Mouse (Mus musculus): ENCODE measurements around the gene Bphl. TPM values are rescaled to one million over a fixed set of nuclear protein-coding genes. Genes with fewer than 3 reads are reported as not detected.

Gene Bphl
- polyA plus RNA-seq, 1 experiment: 0.17 TPM

DNA sequence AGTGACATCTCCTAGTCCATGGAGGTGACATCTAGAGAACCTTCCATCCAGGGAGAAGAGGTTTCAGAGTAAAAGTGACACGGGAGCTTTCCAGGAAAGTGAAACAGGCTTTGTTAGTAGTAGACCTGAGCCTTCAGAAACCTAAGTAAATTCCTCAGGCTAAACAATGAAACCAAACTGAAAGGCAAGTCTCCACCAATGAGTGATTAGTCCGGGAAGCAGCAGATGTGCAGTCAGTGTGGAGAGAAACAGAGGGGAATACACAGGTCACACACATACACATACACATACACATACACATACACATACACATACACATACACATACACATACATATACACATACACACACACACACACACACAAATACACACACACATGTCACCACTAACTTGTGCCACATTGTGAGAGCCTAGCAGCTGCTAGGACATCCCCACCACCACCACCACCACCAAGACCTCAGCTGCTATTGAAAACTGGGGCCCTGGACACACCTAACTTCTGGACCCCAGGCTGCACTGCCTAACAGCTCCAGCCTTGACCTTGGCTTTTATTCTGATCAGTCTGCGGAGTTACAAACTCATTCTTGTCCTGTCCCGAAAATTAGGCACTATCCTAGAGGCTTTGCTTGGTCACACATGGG lies 71.8 kb downstream of the Bphl start:
- H3K9me3 ChIP-seq (ENCODE audit: control insufficient read depth, low read length): peaks cover under 1% of the 10 kb centered on the region; the same call in 1 of the 2 replicates
- H3K4me3 ChIP-seq (replicated peaks): no peak overlapping the region
- TF ChIP-seq TAL1 (IDR thresholded peaks at IDR 0.05; ENCODE audit: low read length) (no peak), GATA1 (IDR thresholded peaks at IDR 0.05; ENCODE audit: low read length) (no peak)
- H3K36me3 ChIP-seq (ENCODE audit: control insufficient read depth): no peaks in the 10 kb centered on the region
- no peaks in the 10 kb centered on the region for H3K27me3 ChIP-seq (ENCODE audit: control insufficient read depth)
- H3K4me1 ChIP-seq (ENCODE audit: control insufficient read depth): no peaks in the 10 kb centered on the region

DNA sequence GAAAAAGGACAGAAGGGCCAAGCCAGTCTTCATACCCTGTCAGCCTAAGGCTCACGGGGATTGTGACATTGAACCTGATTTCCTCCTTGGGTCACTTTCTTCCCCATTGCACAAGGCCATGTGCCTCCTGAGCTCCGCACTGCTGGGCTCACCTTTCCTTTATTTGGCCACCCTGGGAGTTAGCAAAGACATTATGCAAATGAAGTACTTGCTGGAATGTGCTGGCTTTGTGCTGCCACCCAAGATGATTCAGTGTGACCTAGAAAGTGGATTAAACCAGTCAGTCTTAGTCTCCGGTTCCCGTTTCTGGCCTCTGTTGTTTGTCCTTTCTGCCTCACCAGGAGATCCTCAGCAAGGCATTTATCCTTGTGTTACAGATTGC lies 72.3 kb downstream of the Bphl start:
- H3K4me3 ChIP-seq (replicated peaks): no peak overlapping the region
- no peaks in the 10 kb centered on the region for H3K4me1 ChIP-seq (ENCODE audit: control insufficient read depth)

DNA sequence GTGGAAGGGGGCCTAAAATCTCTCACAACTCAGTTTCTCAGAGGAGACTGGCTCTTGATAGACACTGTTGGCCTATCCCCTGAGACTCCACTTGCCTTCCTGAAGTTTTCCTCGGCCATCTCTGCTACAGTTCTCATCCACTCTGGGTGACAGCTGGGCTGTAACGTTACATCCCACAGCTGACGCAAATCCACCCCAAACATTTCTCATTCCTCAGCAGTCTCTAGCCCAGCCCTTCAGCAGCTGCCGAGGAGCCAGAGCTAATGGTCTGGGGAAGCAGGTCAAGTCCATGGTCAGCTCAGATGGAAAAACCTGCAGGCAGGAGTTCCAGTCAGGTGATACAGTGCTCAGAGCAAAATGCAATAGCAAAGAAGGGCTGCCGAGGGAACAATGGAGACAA lies 73.6 kb downstream of the Bphl start:
- Histone ChIP-seq H3K27me3 (ENCODE audit: control insufficient read depth) (no peaks in the 10 kb centered on the region), H3K4me3 (replicated peaks) (no peak overlapping the region), H3K36me3 (ENCODE audit: control insufficient read depth) (no peaks in the 10 kb centered on the region), H3K9me3 (ENCODE audit: control insufficient read depth, low read length) (no peaks in the 10 kb centered on the region), H3K4me1 (ENCODE audit: control insufficient read depth) (peaks cover 2% of the 10 kb centered on the region; the same call in 1 of the 2 replicates)
- TF ChIP-seq TAL1 (IDR thresholded peaks at IDR 0.05; ENCODE audit: low read length): no peak
- TF ChIP-seq GATA1 (IDR thresholded peaks at IDR 0.05; ENCODE audit: low read length): no peak

More for the DNA sequence above, 72.3 kb downstream of the Bphl start:
- TF ChIP-seq GATA1 (IDR thresholded peaks at IDR 0.05; ENCODE audit: low read length): no peak
- TF ChIP-seq TAL1 (IDR thresholded peaks at IDR 0.05; ENCODE audit: low read length): no peak
- Histone ChIP-seq H3K27me3 (ENCODE audit: control insufficient read depth) (no peaks in the 10 kb centered on the region), H3K9me3 (ENCODE audit: control insufficient read depth, low read length) (no peaks in the 10 kb centered on the region), H3K36me3 (ENCODE audit: control insufficient read depth) (no peaks in the 10 kb centered on the region)

DNA sequence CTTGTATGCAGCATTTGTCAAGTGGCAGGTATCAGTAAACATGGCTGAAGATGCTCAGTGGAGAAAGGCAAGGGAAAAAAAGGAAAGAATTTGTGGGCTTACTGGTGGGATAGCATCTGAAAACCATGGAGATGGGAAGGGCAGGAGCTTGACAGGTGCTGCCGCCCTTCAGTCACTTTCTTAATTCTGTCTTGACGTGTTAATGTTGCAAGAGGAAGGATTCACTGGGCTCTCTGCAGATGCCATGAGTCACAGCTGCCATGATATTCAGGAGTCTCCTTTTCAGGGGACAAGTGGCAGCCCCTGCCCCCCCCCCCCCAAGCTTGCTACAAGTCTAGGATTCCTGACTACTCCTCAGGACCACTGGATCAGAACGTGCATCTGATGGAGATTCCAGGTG lies 74.5 kb downstream of the Bphl start:
- Histone ChIP-seq H3K9me3 (ENCODE audit: control insufficient read depth, low read length) (no peaks in the 10 kb centered on the region), H3K4me1 (ENCODE audit: control insufficient read depth) (peaks cover 9% of the 10 kb centered on the region), H3K4me3 (replicated peaks) (no peak overlapping the region), H3K27me3 (ENCODE audit: control insufficient read depth) (no peaks in the 10 kb centered on the region), H3K36me3 (ENCODE audit: control insufficient read depth) (no peaks in the 10 kb centered on the region)
- TF ChIP-seq GATA1 (IDR thresholded peaks at IDR 0.05; ENCODE audit: low read length) (no peak), TAL1 (IDR thresholded peaks at IDR 0.05; ENCODE audit: low read length) (no peak)

DNA sequence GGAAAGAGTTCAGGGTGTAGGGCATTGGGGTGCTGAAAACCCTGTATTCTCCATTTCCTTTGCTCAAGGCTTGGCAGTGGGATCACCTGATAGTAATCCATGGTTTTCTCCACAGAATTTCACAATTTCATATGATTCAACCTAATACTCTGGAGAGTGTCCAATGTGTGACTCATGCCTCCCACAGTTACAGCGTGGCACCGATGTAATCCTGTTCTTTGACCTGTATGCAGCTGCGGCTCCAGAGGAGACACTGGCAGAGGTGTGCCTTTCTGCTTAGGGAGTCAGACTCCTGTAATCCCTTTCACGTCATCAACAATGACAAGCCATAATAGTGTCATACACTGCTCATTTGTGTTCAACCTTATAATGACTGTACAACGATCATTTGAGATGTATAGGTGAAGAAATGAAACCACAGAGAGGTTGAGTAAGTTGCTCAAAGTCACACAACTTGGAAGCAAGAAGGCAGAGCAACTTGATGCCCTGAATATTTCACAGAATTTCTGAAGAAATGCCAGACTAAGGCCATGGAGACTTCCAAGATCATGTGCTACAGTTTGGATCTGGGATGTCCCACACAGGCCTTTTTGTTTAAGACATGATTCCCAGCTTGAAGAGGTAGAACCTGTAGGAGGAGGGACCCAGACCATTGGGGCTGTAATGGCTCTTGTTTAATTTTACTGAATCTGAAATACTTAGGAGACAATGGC lies 75.1 kb downstream of the Bphl start:
- Histone ChIP-seq H3K9me3 (ENCODE audit: control insufficient read depth, low read length) (no peaks in the 10 kb centered on the region), H3K4me3 (replicated peaks) (no peak overlapping the region), H3K36me3 (ENCODE audit: control insufficient read depth) (no peaks in the 10 kb centered on the region), H3K4me1 (ENCODE audit: control insufficient read depth) (peaks cover 10% of the 10 kb centered on the region), H3K27me3 (ENCODE audit: control insufficient read depth) (no peaks in the 10 kb centered on the region)
- no peak for TF ChIP-seq TAL1 (IDR thresholded peaks at IDR 0.05; ENCODE audit: low read length)

DNA sequence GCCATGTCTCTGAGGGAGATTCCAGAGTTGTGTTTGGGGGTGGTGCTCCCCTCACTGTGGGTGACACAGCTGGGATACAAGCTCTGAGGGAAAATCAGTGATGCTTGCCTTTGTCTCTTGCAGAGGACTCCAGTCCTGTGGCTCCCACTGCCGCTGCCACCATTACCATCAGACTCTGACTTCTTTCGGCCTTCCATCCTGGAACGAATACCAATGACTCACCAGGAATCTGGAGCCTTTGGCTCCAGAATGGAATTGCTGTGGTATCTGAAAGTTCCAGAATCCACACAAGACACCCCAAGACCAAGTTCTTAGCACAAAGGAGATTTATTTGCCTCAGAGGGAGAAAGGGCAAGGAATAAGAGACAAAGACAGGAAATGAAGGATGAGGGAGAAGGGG lies 75.7 kb downstream of the Bphl start:
- TF ChIP-seq TAL1 (IDR thresholded peaks at IDR 0.05; ENCODE audit: low read length) (no peak), GATA1 (IDR thresholded peaks at IDR 0.05; ENCODE audit: low read length) (no peak)
- Histone ChIP-seq H3K4me3 (replicated peaks) (no peak overlapping the region), H3K27me3 (ENCODE audit: control insufficient read depth) (no peaks in the 10 kb centered on the region), H3K9me3 (ENCODE audit: control insufficient read depth, low read length) (no peaks in the 10 kb centered on the region), H3K4me1 (ENCODE audit: control insufficient read depth) (peaks cover 10% of the 10 kb centered on the region), H3K36me3 (ENCODE audit: control insufficient read depth) (no peaks in the 10 kb centered on the region)

DNA sequence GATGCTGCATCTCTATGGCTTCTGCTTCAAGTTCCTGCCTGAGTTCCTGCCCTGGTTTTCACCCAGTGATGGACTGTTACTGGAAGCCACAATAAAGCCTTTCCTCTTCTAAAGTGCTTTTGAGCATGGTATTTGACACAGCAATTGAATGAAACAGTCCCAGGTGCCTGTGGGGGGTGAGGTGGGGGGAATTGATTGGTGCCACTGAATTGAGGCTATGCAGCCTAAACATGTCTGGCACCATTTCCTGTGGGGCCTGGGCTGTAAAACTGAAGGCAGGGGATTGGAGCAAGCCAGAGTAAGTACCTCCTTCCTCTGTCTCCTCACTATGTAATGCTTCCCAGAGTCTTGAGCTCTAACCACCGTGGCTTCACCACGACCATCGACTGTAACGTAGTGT lies 77.3 kb downstream of the Bphl start:
- Histone ChIP-seq H3K27me3 (ENCODE audit: control insufficient read depth) (no peaks in the 10 kb centered on the region), H3K36me3 (ENCODE audit: control insufficient read depth) (no peaks in the 10 kb centered on the region), H3K9me3 (ENCODE audit: control insufficient read depth, low read length) (no peaks in the 10 kb centered on the region), H3K4me3 (replicated peaks) (no peak overlapping the region), H3K4me1 (ENCODE audit: control insufficient read depth) (peaks cover 19% of the 10 kb centered on the region)
- TF ChIP-seq GATA1 (IDR thresholded peaks at IDR 0.05; ENCODE audit: low read length): no peak
- no peak for TF ChIP-seq TAL1 (IDR thresholded peaks at IDR 0.05; ENCODE audit: low read length)

DNA sequence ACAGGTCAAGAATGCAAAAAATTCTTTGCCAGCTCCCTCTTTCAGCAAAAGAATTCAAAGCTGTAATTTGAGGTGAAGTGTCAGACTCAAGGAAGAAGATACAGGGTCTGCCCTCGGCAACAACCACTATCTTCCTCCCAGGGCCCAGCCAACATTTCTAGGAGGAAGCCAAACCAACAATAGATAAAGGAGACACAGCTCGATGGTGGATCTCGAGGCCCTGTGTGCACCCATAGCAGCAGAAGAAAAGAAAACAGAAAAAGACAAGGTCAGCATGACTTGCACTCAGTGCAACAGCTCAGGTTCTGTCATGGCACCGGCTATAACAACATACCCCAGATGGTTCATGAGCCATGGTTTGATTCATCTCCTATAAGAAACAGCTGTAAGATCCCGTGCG lies 79.1 kb downstream of the Bphl start:
- H3K9me3 ChIP-seq (ENCODE audit: control insufficient read depth, low read length): no peaks in the 10 kb centered on the region
- TF ChIP-seq GATA1 (IDR thresholded peaks at IDR 0.05; ENCODE audit: low read length) (no peak), TAL1 (IDR thresholded peaks at IDR 0.05; ENCODE audit: low read length) (no peak)
- H3K36me3 ChIP-seq (ENCODE audit: control insufficient read depth): no peaks in the 10 kb centered on the region

DNA sequence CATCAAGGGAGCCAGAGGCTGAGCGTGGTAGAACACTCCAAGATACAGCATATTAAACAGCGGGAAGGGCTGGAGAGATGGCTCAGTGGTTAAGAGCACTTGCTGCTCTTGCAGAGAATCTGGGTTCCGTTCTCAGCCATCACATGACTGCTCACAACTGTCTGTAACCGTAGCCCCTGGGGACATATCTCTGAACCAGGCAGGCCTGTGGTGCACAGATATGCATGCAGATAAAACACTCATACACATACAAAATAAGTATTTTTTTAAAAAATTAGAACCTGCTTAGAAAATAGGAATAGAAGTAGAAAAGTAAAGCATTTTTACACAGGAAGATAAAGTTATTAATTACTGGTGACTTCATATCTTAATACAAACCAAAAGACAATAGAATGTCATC lies 81.4 kb downstream of the Bphl start:
- Histone ChIP-seq H3K9me3 (ENCODE audit: control insufficient read depth, low read length) (no peaks in the 10 kb centered on the region), H3K36me3 (ENCODE audit: control insufficient read depth) (no peaks in the 10 kb centered on the region), H3K27me3 (ENCODE audit: control insufficient read depth) (no peaks in the 10 kb centered on the region; the same call in 1 of the 2 replicates), H3K4me3 (replicated peaks) (no peak overlapping the region), H3K4me1 (ENCODE audit: control insufficient read depth) (peaks cover 19% of the 10 kb centered on the region)
- TF ChIP-seq TAL1 (IDR thresholded peaks at IDR 0.05; ENCODE audit: low read length) (peak; percentile 25; the same call in 1 of the 3 replicates), GATA1 (IDR thresholded peaks at IDR 0.05; ENCODE audit: low read length) (no peak)

More for the DNA sequence above, 79.1 kb downstream of the Bphl start:
- no peak overlapping the region for H3K4me3 ChIP-seq (replicated peaks)
- H3K4me1 ChIP-seq (ENCODE audit: control insufficient read depth): peaks cover 19% of the 10 kb centered on the region
- H3K27me3 ChIP-seq (ENCODE audit: control insufficient read depth): no peaks in the 10 kb centered on the region; the same call in 1 of the 2 replicates

Data from erythroblast, embryonic 14.5 days (primary cell).